Mouse (Mus musculus) CD4-positive, CD25-positive, alpha-beta regulatory T cell, adult 9 weeks (primary cell): Measurements from ENCODE around the gene Gm21992. TPM values are rescaled to one million over a fixed set of nuclear protein-coding genes. Genes with fewer than 3 reads are reported as not detected.

Source experiments
- polyA plus RNA-seq: library from polyadenylated mRNA; unstranded; fragments of 100-300 nt; shearing (Covaris generic); gene quantifications from one replicate; pipeline ENCODE4 v1.2.1, GENCODE M21; 2017

The Gm21992 gene
- 28.0 TPM for polyA plus RNA-seq

GRCm38 (mm10) chr19:4811063-4811908 lies at the start of gene Gm21992, which contains the start of gene Rbm14:
TSS of gene Gm21992 (minus strand) at chr19:4811612.
TSS of gene Rbm14 (minus strand) at chr19:4811634.

DNA sequence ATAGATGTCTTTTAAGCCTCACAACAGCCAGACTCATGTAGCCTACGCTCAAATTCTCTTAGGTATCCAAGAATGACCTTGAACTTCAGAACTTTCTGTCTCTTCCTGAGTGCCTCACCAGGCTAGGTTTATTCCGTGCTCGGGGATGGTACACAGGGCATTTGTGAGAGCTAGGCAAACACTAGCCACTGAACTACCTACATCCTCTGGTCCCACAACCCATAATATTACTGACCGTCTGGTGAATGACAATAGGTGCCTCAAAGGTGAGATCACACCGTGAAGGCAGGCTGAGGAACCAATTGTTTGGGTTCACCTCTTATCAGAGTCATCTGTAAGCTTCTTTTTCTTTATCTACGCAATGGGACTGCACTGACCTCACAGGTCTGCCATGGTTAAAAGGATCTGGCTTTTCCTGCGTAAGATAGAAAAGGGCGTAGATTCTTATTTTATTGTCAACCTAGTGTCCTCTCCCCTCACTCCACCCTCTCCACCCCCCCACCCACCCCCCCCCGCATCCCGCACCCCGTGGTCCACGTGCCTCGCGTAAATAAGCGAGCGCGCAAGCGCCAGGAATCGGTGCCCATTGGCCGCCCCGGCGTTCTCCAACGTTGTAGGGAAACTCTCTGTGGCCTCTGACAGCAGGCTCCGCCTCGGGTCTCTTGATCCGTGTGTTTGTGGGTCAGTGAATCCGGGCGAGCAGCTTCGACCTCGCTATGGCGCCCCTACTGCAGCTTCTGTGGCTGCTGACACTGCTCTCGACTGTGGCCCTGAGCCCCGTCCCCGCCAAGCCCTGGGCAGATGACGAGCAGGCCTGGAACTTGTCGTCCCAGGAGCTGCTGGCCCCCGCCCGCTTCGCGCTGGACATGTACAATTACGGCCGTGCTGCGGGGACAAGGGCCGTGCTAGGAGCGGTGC lies 43.4 kb upstream of the Gm21992 start, which contains the start of gene Ctsf:
TSS of gene Ctsf (plus strand) at position 579 of the 918 bp plus-strand sequence.

DNA sequence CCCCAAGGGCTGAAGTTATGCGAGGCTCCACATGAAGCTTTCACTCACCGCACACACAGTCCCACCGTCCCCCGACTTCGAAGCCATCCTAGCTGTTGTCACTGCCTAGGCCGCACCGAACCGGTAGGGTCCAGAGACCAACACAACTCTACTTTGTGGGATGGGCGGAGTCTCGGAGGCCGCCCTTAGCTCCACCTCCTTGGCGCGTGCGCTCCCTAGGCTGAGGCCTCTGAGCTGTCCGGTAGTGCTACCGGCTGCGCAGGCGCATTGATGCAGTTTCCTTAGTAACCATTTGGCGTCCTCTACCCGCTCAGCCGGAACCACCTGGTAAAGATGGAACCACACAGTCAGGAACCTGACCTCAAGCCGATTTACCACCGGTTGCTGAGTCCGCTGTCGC lies 27.7 kb upstream of the Gm21992 start, which contains the start of the genes Ccs and Ccdc87:
TSS of gene Ccs (minus strand) at position 184 of the 400 bp plus-strand sequence.
TSS of gene Ccdc87 (plus strand) at position 218 of the 400 bp plus-strand sequence.

GRCm38 (mm10) chr19:4793831-4794422 lies 17.5 kb downstream of the Gm21992 start, which contains the start of gene Rbm4:
TSS of gene Rbm4 (minus strand) at chr19:4793901.

GRCm38 (mm10) chr19:4756193-4756911 lies 55.1 kb downstream of the Gm21992 start, which contains the start of gene Rbm4b:
TSS of gene Rbm4b (plus strand) at chr19:4756497.

GRCm38 (mm10) chr19:4711098-4711600 lies 100.3 kb downstream of the Gm21992 start, which contains the start of gene Sptbn2:
TSS of gene Sptbn2 (plus strand) at chr19:4711167.

GRCm38 (mm10) chr19:4698205-4698677 lies 113.2 kb downstream of the Gm21992 start, which contains the start of gene Gm960:
TSS of gene Gm960 (minus strand) at chr19:4698668.

Other genes starting within 250 kb of the Gm21992 start
- 0.12 TPM for gene Lrfn4, start 195.9 kb downstream of the Gm21992 start, polyA plus RNA-seq
- 51.1 TPM for gene Rce1, start 186.0 kb downstream of the Gm21992 start, polyA plus RNA-seq
- not detected for gene Gm960, start 112.9 kb downstream of the Gm21992 start, polyA plus RNA-seq
- 0.55 TPM for gene Sptbn2, start 100.4 kb downstream of the Gm21992 start, polyA plus RNA-seq
- 52.1 TPM for gene Rbm4b, start 55.1 kb downstream of the Gm21992 start, polyA plus RNA-seq
- gene Rbm4, start 17.7 kb downstream of the Gm21992 start, polyA plus RNA-seq, result 58.4 TPM
- gene Rbm14, start within 50 bp of the Gm21992 start, polyA plus RNA-seq, result 67.0 TPM
- gene Ccs, start 27.7 kb upstream of the Gm21992 start, polyA plus RNA-seq, result 165 TPM
- gene Ccdc87, start 27.8 kb upstream of the Gm21992 start, polyA plus RNA-seq, result 0.09 TPM
- gene Ctsf, start 43.5 kb upstream of the Gm21992 start, polyA plus RNA-seq, result 4.7 TPM
- gene Actn3, start 66.3 kb upstream of the Gm21992 start, polyA plus RNA-seq, result 0.12 TPM
- 5.9 TPM for gene Zdhhc24, start 67.1 kb upstream of the Gm21992 start, polyA plus RNA-seq
- 0.76 TPM for gene Bbs1, start 95.0 kb upstream of the Gm21992 start, polyA plus RNA-seq
- 136 TPM for gene Dpp3, start 116.7 kb upstream of the Gm21992 start, polyA plus RNA-seq
- gene Peli3, start 131.5 kb upstream of the Gm21992 start, polyA plus RNA-seq, result 0.53 TPM
- gene Mrpl11, start 150.5 kb upstream of the Gm21992 start, polyA plus RNA-seq, result 80.2 TPM
- 1.1 TPM for gene Npas4, start 178.7 kb upstream of the Gm21992 start, polyA plus RNA-seq
- 2.7 TPM for gene Slc29a2, start 212.2 kb upstream of the Gm21992 start, polyA plus RNA-seq
- 17.2 TPM for gene B4gat1, start 227.2 kb upstream of the Gm21992 start, polyA plus RNA-seq
- 1.9 TPM for gene AC124502.3, start 227.3 kb upstream of the Gm21992 start, polyA plus RNA-seq
- 109 TPM for gene Brms1, start 229.7 kb upstream of the Gm21992 start, polyA plus RNA-seq
- gene Rin1, start 238.9 kb upstream of the Gm21992 start, polyA plus RNA-seq, result 0.30 TPM